Mouse (Mus musculus) bone marrow macrophage, adult 2 months (primary cell): ENCODE results near the gene G6pc.

Experiments used
- CTCF ChIP-seq: IDR thresholded peaks from 2 replicates; pipeline ENCODE4 v1.5.1; 2012; ENCODE audit warnings: low read depth, mild to moderate bottlenecking, low read length, moderate library complexity
- POLR2A ChIP-seq: IDR thresholded peaks from 2 replicates; pipeline ENCODE4 v1.6.1; 2012; ENCODE audit warnings: mild to moderate bottlenecking, low read depth, low read length, borderline replicate concordance

DNA sequence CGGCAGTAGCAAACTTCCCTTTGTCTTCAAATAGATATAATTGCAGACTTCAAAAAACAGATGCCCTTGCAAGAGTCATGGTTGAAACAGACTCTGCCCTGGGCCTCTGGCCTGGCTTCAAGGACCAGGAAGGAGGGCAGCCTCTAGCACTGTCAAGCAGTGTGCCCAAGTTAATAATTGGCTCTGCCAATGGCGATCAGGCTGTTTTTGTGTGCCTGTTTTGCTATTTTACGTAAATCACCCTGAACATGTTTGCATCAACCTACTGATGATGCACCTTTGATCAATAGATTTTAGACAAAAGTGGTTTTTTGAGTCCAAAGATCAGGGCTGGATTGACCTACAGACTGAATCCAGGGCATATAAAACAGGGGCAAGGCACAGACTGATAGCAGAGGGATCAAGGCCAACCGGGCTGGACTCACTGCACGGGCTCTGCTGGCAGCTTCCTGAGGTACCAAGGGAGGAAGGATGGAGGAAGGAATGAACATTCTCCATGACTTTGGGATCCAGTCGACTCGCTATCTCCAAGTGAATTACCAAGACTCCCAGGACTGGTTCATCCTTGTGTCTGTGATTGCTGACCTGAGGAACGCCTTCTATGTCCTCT, at the start of gene G6pc:
- no peak for TF ChIP-seq POLR2A
- TF ChIP-seq CTCF = no peak
